Comparison of ENCODE assay signal across 13 mouse cellular contexts in the genomic region with DNA sequence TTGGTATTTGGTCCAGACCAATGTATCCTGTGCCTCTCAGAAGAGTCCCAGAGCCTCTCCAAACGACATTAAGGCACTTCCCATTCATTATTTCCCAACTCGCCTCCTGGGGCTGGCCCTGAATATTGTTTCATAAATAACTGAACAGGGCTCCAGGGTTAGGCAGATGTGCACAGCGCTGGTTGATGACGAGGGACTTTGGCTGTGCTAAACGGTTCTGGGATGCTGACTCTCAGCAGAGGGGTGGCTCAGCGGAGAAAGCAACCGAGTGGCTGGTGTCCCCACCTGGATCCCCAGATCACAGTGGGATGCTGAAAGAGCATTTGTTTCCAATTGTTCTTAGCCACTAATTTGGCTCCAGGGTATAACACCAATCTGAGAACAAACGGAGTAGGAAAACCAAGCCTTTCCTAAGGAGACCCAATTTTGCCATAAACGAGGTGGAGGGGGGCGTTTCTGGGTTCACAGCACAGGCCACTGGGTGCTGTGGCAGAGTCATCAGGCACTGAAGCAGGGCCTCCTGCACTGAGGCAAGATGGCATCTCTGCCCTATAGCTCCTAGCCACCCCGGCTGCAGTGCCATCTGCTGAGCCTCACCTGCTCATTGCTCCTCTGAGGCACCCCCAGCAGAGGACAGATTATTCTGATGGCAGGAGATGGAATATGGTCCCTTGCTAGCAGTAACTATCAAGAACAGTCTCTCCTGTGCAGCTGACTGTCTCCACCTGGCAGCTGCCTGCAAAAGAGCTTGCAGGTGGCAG. TPM values are rescaled to one million over a fixed set of nuclear protein-coding genes. Genes with fewer than 3 reads are reported as not detected.
DNase-seq lines count a peak whose midpoint lies in the region; ATAC-seq lines count a peak whose summit lies in the region.
"Had no signal": no experiment of that assay in that cellular context is flagged by ENCODE, and none has a peak within 500 bp of the region (broad histone marks: within the 10 kb centered on the region; RNA-seq: fewer than 3 reads in every experiment).

No protein-coding gene starts in this region.

- DNase-seq in heart, embryonic 10.5 days (ENCODE audit: low spot score) = no peak
- DNase-seq in cerebellum, postnatal 25 days = peak; percentile 45 to 58
- peak; percentile 28 for DNase-seq in hindbrain, embryonic 11.5 days (ENCODE audit: low spot score)
- no peak for DNase-seq in frontal cortex, postnatal 14 days (ENCODE audit: low spot score in 2 of 2)
- no peak for DNase-seq in thymus, postnatal 14 days
- no peak for DNase-seq in thymus, postnatal 36 days
- DNase-seq: adrenal gland, postnatal 10 days; heart, postnatal 14 days; thymus, adult 2 months had no signal

- H3K4me2 ChIP-seq in heart, embryonic 12.5 days = no peak overlapping the region
- no peak overlapping the region for H3K4me2 ChIP-seq in hindbrain, embryonic 11.5 days (replicated peaks; ENCODE audit: low read depth, low read length)
- H3K4me2 ChIP-seq in midbrain, embryonic 16.5 days (ENCODE audit: low read length) = no peak overlapping the region
- H3K4me2 ChIP-seq: kidney, embryonic 15.5 days had no signal

- H3K27me3 ChIP-seq in heart, embryonic 10.5 days (ENCODE audit: insufficient read depth, poor library complexity, severe bottlenecking) = no peaks in the 10 kb centered on the region
- H3K27me3 ChIP-seq in heart, embryonic 12.5 days (replicated peaks) = no peaks in the 10 kb centered on the region
- H3K27me3 ChIP-seq in hindbrain, embryonic 11.5 days (ENCODE audit: control insufficient read depth, insufficient read depth, low read length) = no peaks in the 10 kb centered on the region
- H3K27me3 ChIP-seq in midbrain, embryonic 16.5 days (ENCODE audit: control insufficient read depth, insufficient read depth, low read depth, low read length) = no peaks in the 10 kb centered on the region

- H3K27ac ChIP-seq in heart, embryonic 10.5 days = 0 out of 2 replicates have a peak overlapping the region, but pooled peaks have one; percentile 29
- no peak overlapping the region for H3K27ac ChIP-seq in heart, embryonic 12.5 days (ENCODE audit: poor library complexity, severe bottlenecking)
- H3K27ac ChIP-seq in hindbrain, embryonic 11.5 days (ENCODE audit: low read depth, low read length) = 0 out of 2 replicates have a peak overlapping the region, but pooled peaks have one; percentile 2
- H3K27ac ChIP-seq in midbrain, embryonic 16.5 days (ENCODE audit: low read length) = no peak overlapping the region
- H3K27ac ChIP-seq: kidney, embryonic 15.5 days had no signal

- no peak for ATAC-seq in heart, embryonic 12.5 days (ENCODE audit: insufficient number of reproducible peaks, low FRiP score)
- peak; percentile 61 for ATAC-seq in hindbrain, embryonic 11.5 days (ENCODE audit: low FRiP score)
- no peak for ATAC-seq in midbrain, embryonic 16.5 days

- WGBS in heart, embryonic 10.5 days = 62% methylated on average over 11 of the region's 11 CpGs
- 62% methylated on average over 11 of the region's 11 CpGs for WGBS in heart, embryonic 12.5 days
- WGBS in hindbrain, embryonic 11.5 days = 25% methylated on average over 11 of the region's 11 CpGs
- 33% methylated on average over 11 of the region's 11 CpGs for WGBS in midbrain, embryonic 16.5 days

- H3K4me3 ChIP-seq in heart, embryonic 10.5 days = no peak overlapping the region
- H3K4me3 ChIP-seq in heart, embryonic 12.5 days = no peak overlapping the region
- no peak overlapping the region for H3K4me3 ChIP-seq in hindbrain, embryonic 11.5 days (ENCODE audit: low read depth, low read length)
- no peak overlapping the region for H3K4me3 ChIP-seq in midbrain, embryonic 16.5 days (ENCODE audit: low read depth, low read length)
- H3K4me3 ChIP-seq: erythroblast, embryonic 14.5 days; kidney, embryonic 15.5 days had no signal

- H3K9me3 ChIP-seq in heart, embryonic 10.5 days = no peaks in the 10 kb centered on the region
- no peaks in the 10 kb centered on the region for H3K9me3 ChIP-seq in heart, embryonic 12.5 days (replicated peaks)
- no peaks in the 10 kb centered on the region for H3K9me3 ChIP-seq in hindbrain, embryonic 11.5 days (ENCODE audit: control insufficient read depth, low read length)
- no peaks in the 10 kb centered on the region for H3K9me3 ChIP-seq in midbrain, embryonic 16.5 days (replicated peaks; ENCODE audit: control insufficient read depth, low read length, poor library complexity, severe bottlenecking)
- H3K9me3 ChIP-seq: kidney, embryonic 15.5 days had no signal

- no peaks in the 10 kb centered on the region for H3K36me3 ChIP-seq in heart, embryonic 10.5 days
- H3K36me3 ChIP-seq in heart, embryonic 12.5 days = no peaks in the 10 kb centered on the region
- no peaks in the 10 kb centered on the region for H3K36me3 ChIP-seq in hindbrain, embryonic 11.5 days (ENCODE audit: control insufficient read depth, insufficient read depth, low read length)
- H3K36me3 ChIP-seq in midbrain, embryonic 16.5 days (ENCODE audit: control insufficient read depth, insufficient read depth, low read length) = no peaks in the 10 kb centered on the region
- H3K36me3 ChIP-seq: kidney, embryonic 15.5 days had no signal

- H3K4me1 ChIP-seq in heart, embryonic 10.5 days = peaks cover 32% of the 10 kb centered on the region
- peaks cover 12% of the 10 kb centered on the region for H3K4me1 ChIP-seq in heart, embryonic 12.5 days (replicated peaks)
- peaks cover 21% of the 10 kb centered on the region for H3K4me1 ChIP-seq in hindbrain, embryonic 11.5 days (replicated peaks; ENCODE audit: control insufficient read depth, insufficient read depth, low read length)
- H3K4me1 ChIP-seq in midbrain, embryonic 16.5 days (ENCODE audit: control insufficient read depth, insufficient read depth, low read length) = peaks cover 10% of the 10 kb centered on the region

- H3K9ac ChIP-seq in heart, embryonic 12.5 days = no peak overlapping the region
- no peak overlapping the region for H3K9ac ChIP-seq in hindbrain, embryonic 11.5 days (ENCODE audit: low read depth, low read length)
- H3K9ac ChIP-seq in midbrain, embryonic 16.5 days (ENCODE audit: low read depth, low read length) = peak overlapping the region; percentile 31; the same call in 1 of the 2 replicates
- H3K9ac ChIP-seq: kidney, embryonic 15.5 days had no signal

RNA-seq across cellular contexts. Expression of a gene that starts 52.8 kb away (rescaled TPM):
- polyA plus RNA-seq in heart, embryonic 10.5 days (2016; fragmentation: Nextera tagmentation; extraction: Ambion mirVana) = 8.8 and 9.1 TPM in 2 replicates
- 8.2 and 8.8 TPM in 2 replicates for polyA plus RNA-seq in heart, embryonic 12.5 days (2016; fragmentation: Nextera tagmentation; extraction: Ambion mirVana)
- 16.0 and 18.8 TPM in 2 replicates for polyA plus RNA-seq in hindbrain, embryonic 11.5 days (2014; fragmentation: Nextera tagmentation; extraction: Ambion mirVana)
- 32.5 and 34.3 TPM in 2 replicates for polyA plus RNA-seq in midbrain, embryonic 16.5 days (2015; fragmentation: Nextera tagmentation; extraction: Ambion mirVana)
- polyA plus RNA-seq: erythroblast, embryonic 14.5 days had no signal

Comparison
In these comparisons a context has a peak if more than half of its experiments do, and no peak if none do; other contexts are left out.
1. H3K27ac ChIP-seq: peak in heart, embryonic 10.5 days (single experiment) and hindbrain, embryonic 11.5 days (single experiment); none in heart, embryonic 12.5 days (single experiment) and midbrain, embryonic 16.5 days (single experiment).
2. DNase-seq: peak in cerebellum, postnatal 25 days (2 of 2) and hindbrain, embryonic 11.5 days (single experiment); none in heart, embryonic 10.5 days (single experiment), frontal cortex, postnatal 14 days (0 of 2), thymus, postnatal 14 days (single experiment) and thymus, postnatal 36 days (0 of 2).